Mouse (Mus musculus) thymus, adult 18-20 months (tissue): ENCODE data around the gene Olfr203.
"Not testable (repeated sequence)": the region's sequence is repeated elsewhere in the genome, so short reads cannot be mapped to it uniquely, and the experiment has no call there.

Source experiments
- DNase-seq, 2 experiments: peaks; one replicate each; pipeline ENCODE4 v3.0.0; 2022; ENCODE audit warnings: mixed read lengths in 2 of 2

Gene Olfr203

DNA sequence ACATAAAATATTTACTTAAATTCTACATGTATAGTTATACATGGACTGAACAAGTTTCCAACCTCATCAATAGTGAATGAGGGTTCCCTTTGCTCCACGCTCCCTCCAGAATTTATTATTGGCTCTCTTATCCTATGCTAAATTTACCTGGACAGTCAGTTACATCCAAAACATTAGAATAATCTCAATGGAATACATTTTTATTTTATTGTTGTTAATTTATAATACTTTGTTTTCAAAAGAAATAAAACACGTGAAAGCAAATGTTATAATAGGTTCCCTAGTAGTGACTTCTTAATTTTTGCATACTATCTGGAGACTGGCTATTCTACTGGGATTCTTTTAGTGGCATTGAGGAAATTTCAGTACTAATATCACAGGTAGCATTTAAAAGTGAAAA lies at the start of gene Olfr203:
Gene Olfr203 (plus strand): TSS at position 301 of the 400 bp plus-strand sequence.
- DNase-seq = no peak

DNA sequence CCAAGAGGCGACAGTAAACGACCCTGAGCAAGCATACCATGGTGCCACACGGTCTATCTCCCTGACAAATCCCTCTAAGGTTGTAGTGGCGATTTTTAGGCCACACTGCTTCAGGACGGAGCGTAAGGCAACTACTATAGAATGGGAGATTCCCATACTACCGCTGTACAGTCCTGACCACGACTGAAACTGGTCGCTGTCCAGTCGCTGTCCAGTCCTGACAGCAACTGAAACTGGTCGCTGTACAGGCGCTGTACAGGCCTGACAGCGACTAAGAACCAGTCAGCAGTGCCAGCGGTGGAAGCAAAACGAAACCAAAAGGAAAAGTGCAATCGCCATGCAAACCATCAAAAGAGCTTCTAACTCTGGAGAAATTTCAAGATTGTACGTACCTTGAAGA lies 49.0 kb upstream of the Olfr203 start:
- DNase-seq = no peak

GRCm38 (mm10) chr16:59269097-59269496 lies 29.6 kb upstream of the Olfr203 start:
- not testable (repeated sequence) for DNase-seq

- DNase-seq = not testable (repeated sequence)
These were observed 26.1 kb upstream of the Olfr203 start, which contains the start of gene Olfr201 for GRCm38 (mm10) chr16:59272532-59272931. TSS of gene Olfr201 (minus strand) at chr16:59272632.

DNA sequence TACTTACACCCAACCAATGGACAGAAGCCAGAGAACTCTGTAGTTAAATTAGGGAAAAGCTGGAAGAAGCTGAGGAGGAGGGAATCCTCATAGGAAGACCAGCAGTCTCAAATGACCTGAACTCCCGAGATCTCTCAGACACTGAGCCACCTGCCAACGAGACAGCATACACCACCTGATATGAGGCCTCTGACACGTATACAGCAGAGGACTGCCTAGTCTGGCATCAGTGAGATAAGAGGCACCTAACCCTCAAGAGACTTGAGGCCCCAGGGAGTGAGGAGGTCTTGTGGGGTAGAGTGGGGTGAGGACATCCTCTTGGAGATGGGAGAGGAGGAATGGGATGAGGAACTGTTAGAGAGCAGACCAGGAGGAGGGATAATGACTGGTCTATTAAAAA lies 18.1 kb upstream of the Olfr203 start:
- no peak for DNase-seq

- no peak for DNase-seq
These were observed 15.2 kb upstream of the Olfr203 start for GRCm38 (mm10) chr16:59283476-59283875.

GRCm38 (mm10) chr16:59286693-59287092 lies 12.0 kb upstream of the Olfr203 start, which contains the start of gene Olfr202:
TSS of gene Olfr202 (minus strand) at chr16:59286793.
- DNase-seq = no peak

- not testable (repeated sequence) for DNase-seq
These were observed 11.1 kb upstream of the Olfr203 start for GRCm38 (mm10) chr16:59287576-59287975.

DNA sequence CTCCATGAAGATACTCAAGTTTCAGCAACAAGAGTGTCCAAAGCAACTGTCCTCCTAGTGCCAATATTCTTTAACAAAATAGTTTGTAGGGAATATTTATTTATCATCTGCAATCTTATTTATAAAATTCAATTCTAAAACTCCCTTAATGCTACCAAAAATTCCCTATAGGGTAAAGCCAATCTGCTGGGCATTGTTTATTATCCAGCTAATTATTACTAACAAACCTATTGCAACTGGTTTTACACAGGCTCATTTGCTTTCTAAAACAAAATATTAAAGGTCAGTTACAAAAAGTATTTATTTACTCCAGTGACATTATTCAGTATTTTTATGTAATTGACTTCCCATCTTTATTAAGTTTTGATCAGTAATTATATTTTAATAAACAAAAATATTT lies 19.5 kb downstream of the Olfr203 start, which contains the start of gene Olfr204:
Gene Olfr204 (minus strand): TSS at position 101 of the 400 bp plus-strand sequence.
- no peak for DNase-seq

- DNase-seq = not testable (repeated sequence)
These were observed 24.6 kb downstream of the Olfr203 start for GRCm38 (mm10) chr16:59323262-59323661.

DNA sequence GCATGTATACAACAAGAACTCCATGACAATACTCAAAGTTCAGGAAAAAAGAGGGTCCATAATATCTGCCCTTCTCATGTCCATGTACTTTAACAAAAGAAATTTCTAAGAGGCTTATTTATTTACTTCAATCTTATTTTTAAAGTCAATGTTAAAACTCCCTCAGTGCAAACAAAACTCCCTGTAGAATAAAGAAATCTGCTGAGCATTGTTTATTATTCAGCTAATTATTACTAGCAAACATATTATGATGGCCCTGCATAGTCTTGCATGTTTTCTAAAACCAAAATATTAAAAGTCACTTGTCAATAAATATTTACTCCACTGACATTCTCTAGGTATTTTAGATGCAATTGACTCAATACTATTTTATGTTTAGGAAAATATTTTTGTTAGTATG lies 32.4 kb downstream of the Olfr203 start, which contains the start of gene Olfr205:
Gene Olfr205 (minus strand): TSS at position 101 of the 400 bp plus-strand sequence.
- DNase-seq = no peak

DNA sequence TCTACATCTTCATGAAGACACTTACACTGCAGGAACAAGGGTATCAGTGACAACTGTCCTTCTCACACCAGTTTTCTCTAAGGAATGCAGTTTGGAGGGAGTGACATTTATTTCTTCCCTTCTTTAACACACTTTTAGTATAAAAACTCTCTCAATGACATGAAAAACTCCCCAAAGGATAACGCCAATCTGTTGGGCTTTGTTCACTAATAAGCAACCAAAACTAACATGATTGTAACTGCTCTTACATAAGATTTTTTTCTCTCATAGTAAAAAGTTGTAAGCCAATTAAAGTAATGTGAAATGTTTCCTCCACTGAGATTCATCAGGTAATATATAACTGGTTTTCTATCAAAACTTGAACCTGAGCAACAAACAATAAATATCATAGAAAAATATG lies 50.5 kb downstream of the Olfr203 start, which contains the start of gene Olfr206:
Gene Olfr206 (minus strand): TSS at position 101 of the 400 bp plus-strand sequence.
- DNase-seq = no peak
